Mouse (Mus musculus): ENCODE measurements around the gene Dpf1.
A peak's percentile ranks its signal among the peaks of the same experiment; 100 is the strongest.

Gene Dpf1

GRCm38 (mm10) chr7:29303738-29304462 is at the start of gene Dpf1:
Gene Dpf1 (plus strand): TSS chr7:29303951.
- DNase-seq (ENCODE audit: low read depth, low spot score) = peak; percentile 80

GRCm38 (mm10) chr7:29255875-29256274 is 47.9 kb upstream of the Dpf1 start:
- DNase-seq (ENCODE audit: low read depth, low spot score) = no peak

DNA sequence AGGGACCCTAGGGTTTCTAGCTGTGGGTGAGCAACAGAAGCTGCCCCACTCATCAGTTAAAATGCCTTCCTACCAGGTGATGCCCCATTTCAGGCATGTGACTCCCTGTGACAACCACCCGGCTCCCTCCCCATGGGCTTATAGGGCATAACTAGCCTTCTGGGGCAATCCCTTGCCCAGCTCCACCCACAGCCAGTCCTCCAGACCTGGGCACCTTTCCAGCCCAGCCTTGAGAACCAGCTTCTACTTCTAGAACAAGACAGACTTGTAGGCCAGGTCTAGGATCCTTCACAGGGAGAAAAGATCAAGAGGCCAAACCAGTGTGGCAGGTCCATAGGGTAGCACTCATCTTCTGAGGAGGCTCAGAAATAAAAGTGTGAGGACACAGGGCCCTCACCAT is 46.4 kb upstream of the Dpf1 start:
- DNase-seq (ENCODE audit: low read depth, low spot score) = no peak

GRCm38 (mm10) chr7:29259781-29260730 is 43.7 kb upstream of the Dpf1 start:
- no peak for DNase-seq (ENCODE audit: low read depth, low spot score)

DNA sequence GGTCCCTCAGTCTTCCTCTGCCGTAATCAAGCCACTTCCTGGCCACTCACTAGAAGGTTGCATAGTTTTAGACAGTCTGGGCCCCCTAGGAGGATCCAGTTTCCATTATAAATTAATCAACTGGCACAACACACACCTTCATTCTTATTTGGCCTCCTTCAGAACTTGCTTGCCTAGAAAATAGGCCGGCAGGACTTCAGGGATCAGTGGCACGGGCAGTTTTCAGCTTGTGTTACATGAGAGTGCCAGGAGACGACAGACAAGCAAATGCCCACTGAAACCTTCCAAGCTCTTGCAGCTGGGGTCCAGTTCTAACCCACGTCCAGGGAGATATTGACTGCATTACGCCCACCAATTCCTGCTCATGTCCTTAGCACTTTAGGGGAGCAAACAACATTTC is 41.6 kb upstream of the Dpf1 start:
- no peak for DNase-seq (ENCODE audit: low read depth, low spot score)

DNA sequence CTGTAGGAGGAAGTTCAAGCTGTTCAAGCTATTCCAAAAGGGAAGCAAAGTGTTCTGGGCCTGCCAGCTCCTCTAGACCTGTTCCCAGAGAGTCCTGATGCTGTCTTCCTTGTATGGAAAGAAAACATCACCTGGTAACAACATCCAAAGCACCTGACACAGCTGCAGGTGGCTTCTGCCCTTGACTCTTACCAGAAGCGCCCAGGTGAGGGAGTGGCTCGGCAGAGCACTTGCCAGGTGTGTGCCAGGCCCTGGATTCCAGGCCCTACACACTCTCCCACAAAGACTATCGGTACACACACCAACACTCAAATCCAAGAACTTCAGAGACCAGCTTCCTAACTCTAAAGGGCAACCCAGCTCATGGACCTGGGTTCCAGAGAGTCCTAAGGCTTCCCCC is 39.9 kb upstream of the Dpf1 start:
- DNase-seq (ENCODE audit: low read depth, low spot score) = no peak

DNA sequence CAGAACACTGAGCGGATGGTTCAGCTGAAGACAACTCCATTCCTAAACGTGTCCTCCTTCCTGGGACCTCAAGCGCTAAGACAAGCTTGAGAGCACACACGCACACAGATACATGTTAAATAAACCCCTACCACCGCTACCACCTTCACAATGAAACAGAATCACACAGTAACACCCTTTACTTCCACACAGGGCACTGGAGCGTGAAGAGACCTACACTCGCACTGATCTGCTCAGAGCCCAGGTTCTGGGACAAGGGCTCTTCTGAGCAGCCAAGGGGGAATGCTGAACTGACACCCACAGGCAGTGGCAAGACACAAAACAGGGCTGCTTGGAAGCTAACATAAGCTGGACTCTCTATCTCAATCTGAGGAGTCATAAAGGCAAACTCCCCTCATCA is 38.1 kb upstream of the Dpf1 start:
- no peak for DNase-seq (ENCODE audit: low read depth, low spot score)

GRCm38 (mm10) chr7:29266931-29267330 is 36.8 kb upstream of the Dpf1 start:
- DNase-seq (ENCODE audit: low read depth, low spot score) = peak; percentile 67

DNA sequence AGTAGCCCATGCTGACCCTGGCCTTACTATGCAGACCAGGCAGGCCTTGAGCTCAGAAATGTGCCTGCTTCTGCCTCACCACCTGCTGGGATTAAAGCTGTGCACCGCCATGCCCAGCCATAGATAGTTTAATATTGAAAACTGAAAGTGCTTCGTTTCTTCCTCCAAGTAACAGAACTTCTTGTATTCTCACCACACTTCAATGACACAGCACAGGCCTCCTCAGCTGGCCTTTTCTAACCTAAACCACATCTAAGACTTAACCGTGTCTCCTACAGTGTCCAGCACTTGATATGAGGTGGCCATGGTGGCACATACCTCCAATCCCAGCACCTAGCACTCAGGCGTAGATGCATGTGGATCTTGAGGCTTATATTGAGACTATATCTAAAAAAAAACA is 33.3 kb upstream of the Dpf1 start:
- DNase-seq (ENCODE audit: low read depth, low spot score) = no peak

- no peak for DNase-seq (ENCODE audit: low read depth, low spot score)
These were observed 31.9 kb upstream of the Dpf1 start for GRCm38 (mm10) chr7:29271687-29272465.

GRCm38 (mm10) chr7:29276715-29277114 is 27.0 kb upstream of the Dpf1 start:
- DNase-seq (ENCODE audit: low read depth, low spot score) = no peak

- DNase-seq (ENCODE audit: low read depth, low spot score) = no peak
These were observed 26.2 kb upstream of the Dpf1 start for GRCm38 (mm10) chr7:29277510-29277909.

DNA sequence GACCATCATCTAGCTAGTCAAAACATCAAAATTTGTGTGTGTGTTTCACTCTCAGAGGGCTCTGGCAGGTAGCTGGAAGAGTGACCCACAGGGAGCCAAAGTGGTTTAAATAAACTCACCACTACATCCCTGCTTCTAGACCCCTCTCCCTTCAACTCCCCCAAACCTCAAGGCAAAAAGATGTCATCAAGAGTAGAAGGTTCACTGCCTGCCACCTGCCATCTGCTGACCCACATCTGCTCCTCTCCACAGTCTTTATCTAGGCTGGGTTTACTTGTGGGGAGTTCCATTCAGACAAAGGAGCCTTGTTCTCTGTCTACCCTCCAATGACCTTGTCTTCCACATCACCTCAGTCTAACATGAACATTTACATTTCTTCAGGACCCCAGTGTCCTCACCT is 24.5 kb upstream of the Dpf1 start:
- no peak for DNase-seq (ENCODE audit: low read depth, low spot score)

DNA sequence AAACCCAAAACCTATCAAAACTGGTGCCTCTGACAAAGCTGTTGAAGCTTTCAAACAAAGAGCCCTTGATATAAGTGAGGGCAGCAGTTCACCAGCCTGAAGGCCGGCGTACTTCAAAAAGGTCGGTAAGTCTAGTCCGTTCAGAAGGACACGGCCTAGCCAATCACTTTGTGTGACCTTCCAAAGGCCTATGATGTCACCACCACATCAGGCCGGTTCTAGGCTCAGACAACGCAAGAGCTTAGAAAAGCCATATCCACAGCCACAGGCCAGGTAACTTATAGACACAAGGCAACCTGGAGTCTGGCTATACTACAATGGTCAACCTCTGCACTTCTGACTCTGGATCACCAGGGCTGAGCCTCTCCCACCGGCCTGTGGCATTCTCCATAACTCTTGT is 23.8 kb upstream of the Dpf1 start:
- no peak for DNase-seq (ENCODE audit: low read depth, low spot score)

- DNase-seq (ENCODE audit: low read depth, low spot score) = no peak
These were observed 22.9 kb upstream of the Dpf1 start for GRCm38 (mm10) chr7:29280801-29281200.

DNA sequence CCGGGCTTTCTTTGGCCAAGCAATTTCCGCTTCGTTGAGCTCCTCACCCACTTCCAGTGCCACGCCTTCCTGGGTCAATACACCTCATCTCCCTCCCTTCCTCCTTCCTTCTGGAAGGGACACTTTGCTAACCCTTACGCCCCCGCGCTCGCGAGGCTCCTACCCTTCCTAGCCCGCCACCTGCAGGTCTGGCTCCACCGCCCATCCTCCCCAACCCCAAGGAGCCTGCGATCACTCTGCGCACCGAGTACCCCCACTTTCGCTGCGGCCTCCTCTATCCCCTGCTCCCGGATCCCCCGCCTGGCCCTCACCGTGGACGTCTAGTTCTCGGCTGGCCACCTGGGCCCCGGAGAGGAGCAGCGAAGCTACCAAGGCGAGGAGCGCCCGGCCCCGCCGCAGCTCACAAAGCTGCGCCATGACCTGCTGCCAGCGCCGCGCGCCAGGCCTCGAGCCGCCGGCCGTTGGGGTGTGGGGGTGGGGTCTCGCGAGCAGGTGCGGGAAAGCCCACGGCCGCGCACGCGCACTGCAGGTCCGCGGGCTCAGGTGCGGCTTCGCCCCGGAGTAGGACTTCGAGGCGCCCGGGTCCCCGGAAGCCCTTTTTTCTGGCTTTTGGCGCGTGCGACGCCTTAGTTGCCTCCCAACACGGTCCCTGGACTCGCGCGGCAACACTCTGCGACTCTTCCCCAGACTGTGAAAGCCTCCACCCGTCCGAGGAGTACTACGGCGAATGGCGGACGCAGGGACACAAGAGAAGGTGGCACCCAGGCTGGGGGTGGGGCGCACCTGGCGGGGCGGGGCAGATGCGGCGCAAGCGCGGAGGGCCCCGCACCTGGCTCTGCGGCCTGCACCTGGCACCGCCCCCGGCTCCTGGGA is 22.3 kb upstream of the Dpf1 start, which contains the start of gene Spint2:
TSS of gene Spint2 (minus strand) at position 712 of the 873 bp plus-strand sequence.
- peak; percentile 91 for DNase-seq (ENCODE audit: low read depth, low spot score)

DNA sequence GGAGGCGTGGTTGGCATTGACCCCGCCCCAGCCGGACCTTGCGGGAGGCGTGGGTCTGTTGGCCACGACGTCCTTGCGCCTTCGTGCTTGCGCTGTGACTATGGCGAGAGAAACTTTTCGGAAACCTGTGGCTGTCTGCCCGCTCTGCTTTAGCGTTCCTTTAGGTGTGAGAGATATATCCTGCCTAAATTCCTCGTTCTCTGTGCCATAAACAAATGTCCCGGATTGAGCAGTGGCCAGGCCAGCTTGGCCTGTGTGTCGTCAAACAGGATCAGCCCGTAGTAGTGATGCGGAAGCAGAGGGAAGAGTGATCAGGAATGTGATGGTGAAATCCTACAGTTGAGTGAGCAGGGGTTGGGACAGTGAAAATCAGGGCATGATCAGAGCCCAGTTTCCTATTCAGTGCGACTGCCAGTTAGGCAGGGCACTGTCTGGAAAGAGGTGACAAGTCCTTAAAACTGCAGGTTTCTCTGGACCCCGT is 21.6 kb upstream of the Dpf1 start:
- no peak for DNase-seq (ENCODE audit: low read depth, low spot score)

DNA sequence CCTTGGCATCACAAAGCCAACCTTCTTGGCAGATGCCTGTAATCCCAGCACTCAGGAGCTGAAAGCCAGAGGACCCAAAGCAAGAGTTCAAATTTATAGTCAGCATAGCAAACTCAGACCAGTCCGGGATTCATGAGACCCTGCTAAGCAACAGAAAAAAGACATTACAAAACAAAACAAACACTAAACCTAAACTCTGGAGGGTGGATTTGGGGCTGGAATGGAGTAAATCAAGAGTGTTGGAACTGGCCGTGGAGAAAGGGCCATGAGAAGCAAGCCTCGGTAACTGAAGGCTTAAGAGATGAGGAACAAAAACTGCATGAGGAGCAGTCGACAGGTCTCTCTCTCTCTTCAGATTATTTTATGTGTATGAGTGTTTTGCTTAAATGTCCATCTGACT is 19.9 kb upstream of the Dpf1 start:
- DNase-seq (ENCODE audit: low read depth, low spot score) = no peak

- DNase-seq (ENCODE audit: low read depth, low spot score) = no peak
These were observed 19.2 kb upstream of the Dpf1 start for GRCm38 (mm10) chr7:29284523-29284922.

DNA sequence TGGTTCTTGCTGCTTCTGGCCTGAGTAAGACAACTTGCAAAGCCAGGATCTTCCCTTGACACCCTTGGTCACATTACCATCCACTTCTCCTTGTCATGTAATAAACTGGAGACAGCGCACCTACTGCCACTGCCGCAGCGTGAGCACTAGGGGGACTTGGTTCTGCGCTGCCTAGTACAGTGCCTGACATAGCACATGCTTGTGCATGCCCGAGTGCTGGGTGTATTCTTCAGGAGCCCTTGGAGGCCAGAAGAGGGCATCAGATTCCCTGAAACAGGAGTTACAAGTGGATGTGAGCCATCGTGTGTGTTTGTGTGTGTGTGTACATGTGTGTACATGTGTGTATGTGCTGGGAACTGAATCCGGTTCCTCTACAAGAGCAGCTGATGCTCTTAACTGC is 16.3 kb upstream of the Dpf1 start:
- peak; percentile 81 for DNase-seq (ENCODE audit: low read depth, low spot score)

- no peak for DNase-seq (ENCODE audit: low read depth, low spot score)
These were observed 15.7 kb upstream of the Dpf1 start for GRCm38 (mm10) chr7:29288079-29288478.
